Mouse (Mus musculus) heart, postnatal 4 days (tissue): ENCODE measurements around the gene Arap2. TPM values are rescaled to one million over a fixed set of nuclear protein-coding genes. Genes with fewer than 3 reads are reported as not detected.
"Not testable (repeated sequence)": the region's sequence is repeated elsewhere in the genome, so short reads cannot be mapped to it uniquely, and the experiment has no call there.

Experiments
- DNase-seq: peaks from one replicate; pipeline ENCODE4 v3.0.0; 2021
- total RNA-seq, 2 experiments: library from RNA; stranded (reverse); gene quantifications; 2 replicates each; pipeline ENCODE4 v1.2.3; 2021

The Arap2 gene
- total RNA-seq, 2 experiments from 2014 or later: 6.5 to 8.6 TPM

- peak; percentile 13 for DNase-seq
Observed at GRCm38 (mm10) chr5:62739451-62740415, 26.2 kb downstream of the Arap2 start.

- DNase-seq: not testable (repeated sequence)
Observed at GRCm38 (mm10) chr5:62730573-62730972, 35.4 kb downstream of the Arap2 start.

GRCm38 (mm10) chr5:62725551-62725950 lies 40.4 kb downstream of the Arap2 start:
- no peak for DNase-seq

GRCm38 (mm10) chr5:62723261-62724105 lies 42.5 kb downstream of the Arap2 start:
- no peak for DNase-seq

- DNase-seq: no peak
Observed at GRCm38 (mm10) chr5:62716468-62716867, 49.5 kb downstream of the Arap2 start.

- DNase-seq: no peak
Observed at GRCm38 (mm10) chr5:62715977-62716376, 50.0 kb downstream of the Arap2 start.

- no peak for DNase-seq
Observed at GRCm38 (mm10) chr5:62715436-62715835, 50.5 kb downstream of the Arap2 start.

- no peak for DNase-seq
Observed at GRCm38 (mm10) chr5:62710955-62711354, 55.0 kb downstream of the Arap2 start.

GRCm38 (mm10) chr5:62706900-62707299 lies 59.1 kb downstream of the Arap2 start:
- peak; percentile 18 for DNase-seq

- DNase-seq: no peak
Observed at GRCm38 (mm10) chr5:62689965-62690364, 76.0 kb downstream of the Arap2 start.

GRCm38 (mm10) chr5:62683751-62684150 lies 82.2 kb downstream of the Arap2 start:
- no peak for DNase-seq

GRCm38 (mm10) chr5:62683207-62683606 lies 82.8 kb downstream of the Arap2 start:
- DNase-seq: no peak

- DNase-seq: no peak
Observed at GRCm38 (mm10) chr5:62677390-62677789, 88.6 kb downstream of the Arap2 start.

GRCm38 (mm10) chr5:62672736-62673436 lies 93.1 kb downstream of the Arap2 start:
- no peak for DNase-seq

GRCm38 (mm10) chr5:62665329-62665728 lies 100.6 kb downstream of the Arap2 start:
- DNase-seq: no peak

GRCm38 (mm10) chr5:62664847-62665246 lies 101.1 kb downstream of the Arap2 start:
- DNase-seq: no peak

- no peak for DNase-seq
Observed at GRCm38 (mm10) chr5:62663206-62663605, 102.8 kb downstream of the Arap2 start.

- DNase-seq: no peak
Observed at GRCm38 (mm10) chr5:62653924-62654323, 112.0 kb downstream of the Arap2 start.

- no peak for DNase-seq
Observed at GRCm38 (mm10) chr5:62642330-62642729, 123.6 kb downstream of the Arap2 start.

GRCm38 (mm10) chr5:62640501-62640900 lies 125.5 kb downstream of the Arap2 start:
- DNase-seq: no peak

- no peak for DNase-seq
Observed at GRCm38 (mm10) chr5:62636341-62636740, 129.6 kb downstream of the Arap2 start.

GRCm38 (mm10) chr5:62628901-62629300 lies 137.1 kb downstream of the Arap2 start:
- no peak for DNase-seq
